Mouse (Mus musculus) spleen, postnatal 4 days (tissue): Measurements from ENCODE around the gene Rabl2.

Source experiments
- DNase-seq, 2 experiments: peaks; one replicate each; pipeline ENCODE4 v3.0.0; 2022; ENCODE audit warnings: low spot score in 2 of 2

Gene Rabl2

GRCm38 (mm10) chr15:89551733-89552132 lies 40.0 kb downstream of the Rabl2 start:
- no peak for DNase-seq

GRCm38 (mm10) chr15:89550506-89550905 lies 41.2 kb downstream of the Rabl2 start:
- DNase-seq, result no peak

- DNase-seq, result peak in 1 of 2 experiments; percentile 62
These were observed 42.9 kb downstream of the Rabl2 start for GRCm38 (mm10) chr15:89548837-89549236.

- DNase-seq, result no peak
These were observed 43.7 kb downstream of the Rabl2 start for GRCm38 (mm10) chr15:89547824-89548601.

- DNase-seq, result no peak
These were observed 44.4 kb downstream of the Rabl2 start for GRCm38 (mm10) chr15:89547321-89547720.

GRCm38 (mm10) chr15:89544171-89544570 lies 47.6 kb downstream of the Rabl2 start:
- DNase-seq, result no peak

GRCm38 (mm10) chr15:89533843-89534207 lies 57.9 kb downstream of the Rabl2 start:
- no peak for DNase-seq

- DNase-seq, result no peak
These were observed 58.5 kb downstream of the Rabl2 start for GRCm38 (mm10) chr15:89532924-89533842.
